Mouse (Mus musculus) monocyte, adult 5-6 weeks (primary cell): ENCODE measurements around the gene Psmg4. TPM values are rescaled to one million over a fixed set of nuclear protein-coding genes. Genes with fewer than 3 reads are reported as not detected.

ENCODE experiments used
- ATAC-seq: fragments of 153-309, 156-312 bp; replicated peaks from 2 replicates; pipeline ENCODE4 v1.8.0; 2017; ENCODE audit warnings: mild to moderate bottlenecking; ENCODE audit not compliant: low TSS enrichment, insufficient number of reproducible peaks, severe bottlenecking, poor library complexity, low FRiP score
- total RNA-seq: library from RNA; stranded (forward); fragments of 200-1000, 200-491, 200-594 nt; gene quantifications from 3 replicates; pipeline ENCODE4 v1.2.3, GENCODE M21; 2017

The Psmg4 gene
- total RNA-seq, 1 experiment from 2014 or later = 101 TPM

- no peak for ATAC-seq
These were observed 19.4 kb upstream of the Psmg4 start for GRCm38 (mm10) chr13:34143389-34143788.

GRCm38 (mm10) chr13:34146916-34147315 lies 15.8 kb upstream of the Psmg4 start:
- no peak for ATAC-seq

GRCm38 (mm10) chr13:34148181-34148580 lies 14.6 kb upstream of the Psmg4 start:
- ATAC-seq = no peak

- no peak; the same call in 1 of the 2 replicates for ATAC-seq
These were observed 13.9 kb upstream of the Psmg4 start for GRCm38 (mm10) chr13:34148767-34149392.

- no peak for ATAC-seq
These were observed 13.1 kb upstream of the Psmg4 start for GRCm38 (mm10) chr13:34149463-34150176.

- no peak for ATAC-seq
These were observed 12.3 kb upstream of the Psmg4 start for GRCm38 (mm10) chr13:34150271-34151027.

GRCm38 (mm10) chr13:34151425-34151824 lies 11.3 kb upstream of the Psmg4 start:
- no peak for ATAC-seq

- ATAC-seq = no peak
These were observed 10.1 kb upstream of the Psmg4 start for GRCm38 (mm10) chr13:34152695-34153094.

GRCm38 (mm10) chr13:34153254-34154011 lies 9.3 kb upstream of the Psmg4 start:
- no peak for ATAC-seq

- ATAC-seq = no peak
These were observed 8.4 kb upstream of the Psmg4 start for GRCm38 (mm10) chr13:34154217-34154930.

- 0 out of 2 replicates have a peak, but pooled peaks have one; percentile 42 for ATAC-seq
These were observed 7.9 kb upstream of the Psmg4 start for GRCm38 (mm10) chr13:34154931-34155272.

GRCm38 (mm10) chr13:34156133-34156839 lies 6.5 kb upstream of the Psmg4 start:
- no peak for ATAC-seq

GRCm38 (mm10) chr13:34156840-34157185 lies 6.0 kb upstream of the Psmg4 start:
- no peak for ATAC-seq

- no peak for ATAC-seq
These were observed 5.1 kb upstream of the Psmg4 start for GRCm38 (mm10) chr13:34157596-34158157.

GRCm38 (mm10) chr13:34159926-34160325 lies 2.8 kb upstream of the Psmg4 start:
- ATAC-seq = no peak

- ATAC-seq = peak; percentile 30
These were observed 676 bp downstream of the Psmg4 start for GRCm38 (mm10) chr13:34163304-34163975.

GRCm38 (mm10) chr13:34174025-34174424 lies 11.3 kb downstream of the Psmg4 start:
- ATAC-seq = no peak
